ENCODE assay signal across 18 mouse cellular contexts in genomic region chr8:49712371-49712770, GRCm38 (mm10).
DNase-seq lines count a peak whose midpoint lies in the region; ATAC-seq lines count a peak whose summit lies in the region.
"Had no signal": no experiment of that assay in that cellular context is flagged by ENCODE, and none has a peak within 500 bp of the region (broad histone marks: within the 10 kb centered on the region; RNA-seq: fewer than 3 reads in every experiment).

No protein-coding gene starts in this region.

- no peak for ATAC-seq in forebrain, embryonic 14.5 days
- ATAC-seq in forebrain, embryonic 16.5 days = no peak
- ATAC-seq in midbrain, embryonic 14.5 days (ENCODE audit: low FRiP score, low TSS enrichment) = no peak

- DNase-seq in forebrain, embryonic 14.5 days (ENCODE audit: low spot score) = peak; percentile 44
- peak; percentile 20 for DNase-seq in midbrain, embryonic 14.5 days
- no peak for DNase-seq in midbrain, embryonic 10.5 days (ENCODE audit: low spot score)
- peak; percentile 19 to 27 for DNase-seq in cerebellum, adult 18-20 months
- peak; percentile 78 to 85 for DNase-seq in cerebellum, postnatal 25 days
- DNase-seq in c-Kit-positive CD71-positive TER-119-positive erythroid progenitor cells, embryonic 14.5 days (ENCODE audit: low spot score) = no peak
- DNase-seq: gastrocnemius, adult 2 months; heart, postnatal 10 days; lung, adult 18-20 months; retina, postnatal 1 day; thymus, adult 2 months had no signal

- WGBS in forebrain, embryonic 14.5 days = 56% methylated on average over 2 of the region's 2 CpGs
- WGBS in forebrain, embryonic 16.5 days = 56% methylated on average over 2 of the region's 2 CpGs
- WGBS in midbrain, embryonic 14.5 days = 78% methylated on average over 2 of the region's 2 CpGs
- WGBS in midbrain, embryonic 10.5 days = 97% methylated on average over 2 of the region's 2 CpGs

- H3K9me3 ChIP-seq in forebrain, embryonic 14.5 days (replicated peaks; ENCODE audit: control insufficient read depth, low read length) = no peaks in the 10 kb centered on the region
- no peaks in the 10 kb centered on the region for H3K9me3 ChIP-seq in forebrain, embryonic 16.5 days (ENCODE audit: control insufficient read depth, low read length)
- H3K9me3 ChIP-seq in midbrain, embryonic 14.5 days (ENCODE audit: control insufficient read depth, low read length) = no peaks in the 10 kb centered on the region
- H3K9me3 ChIP-seq in midbrain, embryonic 10.5 days (replicated peaks) = no peaks in the 10 kb centered on the region
- H3K9me3 ChIP-seq: embryonic facial prominence, embryonic 15.5 days; kidney, embryonic 15.5 days; stomach, embryonic 15.5 days had no signal

- no peak overlapping the region for H3K4me2 ChIP-seq in forebrain, embryonic 14.5 days (ENCODE audit: low read length)
- no peak overlapping the region for H3K4me2 ChIP-seq in forebrain, embryonic 16.5 days (ENCODE audit: low read length)
- H3K4me2 ChIP-seq in midbrain, embryonic 14.5 days (ENCODE audit: low read length) = no peak overlapping the region
- H3K4me2 ChIP-seq: embryonic facial prominence, embryonic 15.5 days; heart, embryonic 11.5 days; kidney, embryonic 15.5 days; liver, embryonic 11.5 days; stomach, embryonic 15.5 days had no signal

- H3K4me3 ChIP-seq in forebrain, embryonic 14.5 days (ENCODE audit: low read depth, low read length) = no peak overlapping the region
- no peak overlapping the region for H3K4me3 ChIP-seq in forebrain, embryonic 16.5 days (replicated peaks; ENCODE audit: low read length)
- no peak overlapping the region for H3K4me3 ChIP-seq in midbrain, embryonic 14.5 days (replicated peaks; ENCODE audit: low read depth, low read length)
- H3K4me3 ChIP-seq in midbrain, embryonic 10.5 days = no peak overlapping the region
- H3K4me3 ChIP-seq: embryonic facial prominence, embryonic 15.5 days; gastrocnemius, adult 2 months; kidney, embryonic 15.5 days; stomach, embryonic 15.5 days had no signal

- H3K36me3 ChIP-seq in forebrain, embryonic 14.5 days (ENCODE audit: control insufficient read depth, insufficient read depth, low read length) = no peaks in the 10 kb centered on the region
- H3K36me3 ChIP-seq in forebrain, embryonic 16.5 days (ENCODE audit: control insufficient read depth, insufficient read depth) = no peaks in the 10 kb centered on the region
- H3K36me3 ChIP-seq in midbrain, embryonic 14.5 days (ENCODE audit: control insufficient read depth, insufficient read depth, low read length) = no peaks in the 10 kb centered on the region
- no peaks in the 10 kb centered on the region for H3K36me3 ChIP-seq in midbrain, embryonic 10.5 days
- H3K36me3 ChIP-seq: embryonic facial prominence, embryonic 15.5 days; kidney, embryonic 15.5 days; stomach, embryonic 15.5 days had no signal

- H3K27me3 ChIP-seq in forebrain, embryonic 14.5 days (replicated peaks; ENCODE audit: control insufficient read depth, insufficient read depth, low read length) = no peaks in the 10 kb centered on the region
- H3K27me3 ChIP-seq in forebrain, embryonic 16.5 days (replicated peaks; ENCODE audit: control insufficient read depth, insufficient read depth, low read length) = no peaks in the 10 kb centered on the region
- no peaks in the 10 kb centered on the region for H3K27me3 ChIP-seq in midbrain, embryonic 14.5 days (ENCODE audit: control insufficient read depth, insufficient read depth, low read length)
- H3K27me3 ChIP-seq in midbrain, embryonic 10.5 days (ENCODE audit: low read depth, poor library complexity, severe bottlenecking) = no peaks in the 10 kb centered on the region
- H3K27me3 ChIP-seq: CH12.LX; embryonic facial prominence, embryonic 15.5 days; kidney, embryonic 15.5 days; stomach, embryonic 15.5 days had no signal

- no peak overlapping the region for H3K27ac ChIP-seq in forebrain, embryonic 14.5 days (ENCODE audit: low read depth, low read length)
- no peak overlapping the region for H3K27ac ChIP-seq in forebrain, embryonic 16.5 days (ENCODE audit: low read length)
- H3K27ac ChIP-seq in midbrain, embryonic 14.5 days (replicated peaks; ENCODE audit: low read depth, low read length) = no peak overlapping the region
- H3K27ac ChIP-seq in midbrain, embryonic 10.5 days (replicated peaks) = no peak overlapping the region
- H3K27ac ChIP-seq: embryonic facial prominence, embryonic 15.5 days; gastrocnemius, adult 2 months; kidney, embryonic 15.5 days; stomach, embryonic 15.5 days had no signal

- no peaks in the 10 kb centered on the region; the same call in 1 of the 2 replicates for H3K4me1 ChIP-seq in forebrain, embryonic 14.5 days (ENCODE audit: control insufficient read depth, insufficient read depth, low read length)
- peaks cover 4% of the 10 kb centered on the region; the same call in 1 of the 2 replicates for H3K4me1 ChIP-seq in forebrain, embryonic 16.5 days (replicated peaks; ENCODE audit: control insufficient read depth, insufficient read depth, low read length)
- no peaks in the 10 kb centered on the region for H3K4me1 ChIP-seq in midbrain, embryonic 14.5 days (ENCODE audit: control insufficient read depth, insufficient read depth, low read length)
- H3K4me1 ChIP-seq in midbrain, embryonic 10.5 days = no peaks in the 10 kb centered on the region
- H3K4me1 ChIP-seq: embryonic facial prominence, embryonic 15.5 days; kidney, embryonic 15.5 days; stomach, embryonic 15.5 days had no signal

- no peak overlapping the region for H3K9ac ChIP-seq in forebrain, embryonic 14.5 days (ENCODE audit: low read length)
- H3K9ac ChIP-seq in forebrain, embryonic 16.5 days (replicated peaks; ENCODE audit: low read depth, low read length) = no peak overlapping the region
- no peak overlapping the region for H3K9ac ChIP-seq in midbrain, embryonic 14.5 days (replicated peaks; ENCODE audit: low read length)
- H3K9ac ChIP-seq: embryonic facial prominence, embryonic 15.5 days; kidney, embryonic 15.5 days; stomach, embryonic 15.5 days had no signal

Comparison
In these comparisons a context has a peak if more than half of its experiments do, and no peak if none do; other contexts are left out.
1. DNase-seq: peak in forebrain, embryonic 14.5 days (single experiment), midbrain, embryonic 14.5 days (single experiment), cerebellum, adult 18-20 months (2 of 2) and cerebellum, postnatal 25 days (2 of 2); none in midbrain, embryonic 10.5 days (single experiment) and c-Kit-positive CD71-positive TER-119-positive erythroid progenitor cells, embryonic 14.5 days (single experiment).